Mouse (Mus musculus): Measurements from ENCODE around the gene Cep83. TPM values are rescaled to one million over a fixed set of nuclear protein-coding genes. Genes with fewer than 3 reads are reported as not detected.

Gene Cep83
- polyA plus RNA-seq (2014; fragmentation: Nextera tagmentation; extraction: Ambion mirVana), result 18.4 and 18.8 TPM in 2 replicates

DNA sequence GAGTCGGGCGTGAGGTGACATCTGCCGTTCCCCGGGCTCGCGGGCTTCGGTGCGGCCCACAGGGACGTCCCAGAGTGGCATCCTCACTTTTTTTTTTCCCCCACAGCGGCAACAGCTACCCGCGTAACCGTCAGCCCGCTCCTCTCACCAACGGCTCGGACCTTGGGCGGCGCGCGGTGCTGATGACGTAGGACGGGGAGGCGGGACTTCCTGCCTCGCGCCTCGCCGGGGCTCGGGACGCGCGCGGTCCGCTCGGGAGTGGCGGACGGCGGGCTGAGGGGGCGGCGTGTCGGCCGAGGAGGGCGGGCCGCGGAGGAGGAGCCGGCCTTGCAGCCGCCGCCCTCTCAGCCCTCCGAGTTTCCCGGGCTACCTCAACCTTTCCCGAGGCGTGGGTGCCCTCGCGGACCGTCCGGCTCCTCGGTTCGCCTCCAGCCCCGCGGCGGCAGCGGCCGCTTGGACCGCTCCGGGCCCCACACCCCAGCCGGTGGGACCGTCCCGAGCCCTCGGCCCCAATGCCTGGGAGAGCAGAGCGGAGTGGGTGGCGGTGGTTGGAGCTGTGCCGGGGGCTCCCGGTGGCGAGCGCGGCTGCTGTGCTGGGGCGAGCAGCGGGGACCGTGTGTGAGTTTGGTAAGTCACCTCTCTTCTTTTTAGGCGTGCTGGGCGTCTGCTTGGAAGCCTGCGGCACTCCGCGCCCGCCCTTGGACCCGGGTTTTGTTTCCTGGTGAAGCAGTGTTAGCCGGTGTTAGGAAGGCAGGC is at the start of gene Cep83:
Cep83 (plus strand) TSS at position 235 of the 756 bp plus-strand sequence.
- H3K9me3 ChIP-seq (replicated peaks; ENCODE audit: control insufficient read depth, low read length), result no peaks in the 10 kb centered on the region
- peak; percentile 98 for ATAC-seq
- H3K4me2 ChIP-seq (ENCODE audit: low read length), result peak within 1 kb of the TSS; percentile 84
- H3K27me3 ChIP-seq (replicated peaks; ENCODE audit: control insufficient read depth, insufficient read depth, low read length), result no peaks in the 10 kb centered on the region
- peak within 1 kb of the TSS; percentile 87 for H3K27ac ChIP-seq (ENCODE audit: low read depth, low read length)
- peak within 1 kb of the TSS; percentile 91 for H3K9ac ChIP-seq (ENCODE audit: low read length)
- peak within 1 kb of the TSS; percentile 83 for H3K4me3 ChIP-seq (ENCODE audit: low read depth, low read length)
- DNase-seq (ENCODE audit: low spot score), result peak; percentile 94
- under 1% methylated on average over 74 of the region's 86 CpGs for WGBS
- no peaks in the 10 kb centered on the region for H3K36me3 ChIP-seq (ENCODE audit: control insufficient read depth, insufficient read depth, low read length)
- peaks cover 3% of the 10 kb centered on the region; the same call in 1 of the 2 replicates for H3K4me1 ChIP-seq (ENCODE audit: control insufficient read depth, insufficient read depth, low read length)

GRCm38 (mm10) chr10:94639281-94639680 is 49.2 kb upstream of the Cep83 start:
- no peaks in the 10 kb centered on the region for H3K36me3 ChIP-seq (ENCODE audit: control insufficient read depth, insufficient read depth, low read length)
- H3K4me2 ChIP-seq (ENCODE audit: low read length), result no peak overlapping the region
- no peak for ATAC-seq
- DNase-seq (ENCODE audit: low spot score), result no peak
- no peak overlapping the region for H3K27ac ChIP-seq (ENCODE audit: low read depth, low read length)
- no peaks in the 10 kb centered on the region for H3K9me3 ChIP-seq (replicated peaks; ENCODE audit: control insufficient read depth, low read length)
- no peak overlapping the region for H3K4me3 ChIP-seq (ENCODE audit: low read depth, low read length)
- 81% methylated on average over 5 of the region's 5 CpGs for WGBS
- H3K4me1 ChIP-seq (ENCODE audit: control insufficient read depth, insufficient read depth, low read length), result no peaks in the 10 kb centered on the region
- no peaks in the 10 kb centered on the region for H3K27me3 ChIP-seq (replicated peaks; ENCODE audit: control insufficient read depth, insufficient read depth, low read length)
- no peak overlapping the region for H3K9ac ChIP-seq (ENCODE audit: low read length)

GRCm38 (mm10) chr10:94640067-94640466 is 48.4 kb upstream of the Cep83 start:
- no peak overlapping the region for H3K4me2 ChIP-seq (ENCODE audit: low read length)
- no peaks in the 10 kb centered on the region for H3K4me1 ChIP-seq (ENCODE audit: control insufficient read depth, insufficient read depth, low read length)
- no peaks in the 10 kb centered on the region for H3K36me3 ChIP-seq (ENCODE audit: control insufficient read depth, insufficient read depth, low read length)
- no peak for DNase-seq (ENCODE audit: low spot score)
- H3K27ac ChIP-seq (ENCODE audit: low read depth, low read length), result no peak overlapping the region
- H3K4me3 ChIP-seq (ENCODE audit: low read depth, low read length), result no peak overlapping the region
- WGBS, result 78% methylated on average over 5 of the region's 5 CpGs
- no peaks in the 10 kb centered on the region for H3K9me3 ChIP-seq (replicated peaks; ENCODE audit: control insufficient read depth, low read length)
- no peak overlapping the region for H3K9ac ChIP-seq (ENCODE audit: low read length)
- no peaks in the 10 kb centered on the region for H3K27me3 ChIP-seq (replicated peaks; ENCODE audit: control insufficient read depth, insufficient read depth, low read length)
- no peak for ATAC-seq

DNA sequence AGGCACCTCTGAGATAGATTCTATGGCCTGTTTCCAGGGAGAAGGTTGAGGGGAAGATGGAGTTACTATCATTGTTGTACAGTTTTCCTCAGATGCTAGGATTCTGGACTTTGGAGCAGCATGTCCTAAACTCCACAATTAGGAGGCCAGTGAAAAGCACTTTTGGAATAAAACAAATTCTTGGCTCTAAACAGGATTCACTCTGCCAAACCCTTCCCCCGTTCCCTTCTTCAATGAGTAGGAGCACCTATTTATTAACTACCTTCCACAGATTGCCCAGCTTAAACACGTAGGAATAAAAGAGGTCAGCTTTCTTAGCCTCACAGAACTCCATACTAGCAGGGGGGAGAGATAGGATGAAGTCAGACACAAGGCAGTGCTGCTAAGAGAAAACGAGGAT is 24.4 kb upstream of the Cep83 start:
- H3K4me1 ChIP-seq (ENCODE audit: control insufficient read depth, insufficient read depth, low read length), result no peaks in the 10 kb centered on the region
- H3K27ac ChIP-seq (ENCODE audit: low read depth, low read length), result no peak overlapping the region
- WGBS, result 63% methylated on average over 3 of the region's 3 CpGs
- H3K9me3 ChIP-seq (replicated peaks; ENCODE audit: control insufficient read depth, low read length), result no peaks in the 10 kb centered on the region
- no peak for ATAC-seq
- H3K9ac ChIP-seq (ENCODE audit: low read length), result no peak overlapping the region
- H3K27me3 ChIP-seq (replicated peaks; ENCODE audit: control insufficient read depth, insufficient read depth, low read length), result no peaks in the 10 kb centered on the region
- no peaks in the 10 kb centered on the region for H3K36me3 ChIP-seq (ENCODE audit: control insufficient read depth, insufficient read depth, low read length)
- DNase-seq (ENCODE audit: low spot score), result no peak
- H3K4me2 ChIP-seq (ENCODE audit: low read length), result no peak overlapping the region
- no peak overlapping the region for H3K4me3 ChIP-seq (ENCODE audit: low read depth, low read length)

DNA sequence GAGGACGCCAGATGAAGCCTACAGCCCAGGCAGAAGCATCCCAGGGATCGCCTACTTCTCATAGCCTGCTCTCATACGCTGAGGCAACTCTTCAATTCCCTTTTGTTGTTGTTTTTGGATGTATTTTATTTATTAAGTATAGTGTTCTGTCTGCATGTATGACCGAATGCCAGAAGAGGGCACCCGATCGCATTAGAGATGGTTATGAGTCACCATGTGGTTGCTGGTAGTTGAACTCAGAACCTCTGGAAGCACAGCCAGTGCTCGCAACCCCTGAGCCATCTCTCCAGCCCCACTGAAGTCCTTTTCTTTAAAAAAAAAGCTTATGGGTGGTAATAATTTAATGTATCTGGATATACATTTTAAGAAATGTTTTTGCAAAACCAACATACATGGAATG is 24.0 kb upstream of the Cep83 start:
- WGBS, result 92% methylated on average over 7 of the region's 7 CpGs
- Histone ChIP-seq H3K27ac (ENCODE audit: low read depth, low read length) (no peak overlapping the region), H3K27me3 (replicated peaks; ENCODE audit: control insufficient read depth, insufficient read depth, low read length) (no peaks in the 10 kb centered on the region), H3K9ac (ENCODE audit: low read length) (no peak overlapping the region), H3K36me3 (ENCODE audit: control insufficient read depth, insufficient read depth, low read length) (no peaks in the 10 kb centered on the region), H3K4me2 (ENCODE audit: low read length) (no peak overlapping the region), H3K9me3 (replicated peaks; ENCODE audit: control insufficient read depth, low read length) (no peaks in the 10 kb centered on the region), H3K4me1 (ENCODE audit: control insufficient read depth, insufficient read depth, low read length) (no peaks in the 10 kb centered on the region), H3K4me3 (ENCODE audit: low read depth, low read length) (no peak overlapping the region)
- DNase-seq (ENCODE audit: low spot score) (no peak), ATAC-seq (no peak)

DNA sequence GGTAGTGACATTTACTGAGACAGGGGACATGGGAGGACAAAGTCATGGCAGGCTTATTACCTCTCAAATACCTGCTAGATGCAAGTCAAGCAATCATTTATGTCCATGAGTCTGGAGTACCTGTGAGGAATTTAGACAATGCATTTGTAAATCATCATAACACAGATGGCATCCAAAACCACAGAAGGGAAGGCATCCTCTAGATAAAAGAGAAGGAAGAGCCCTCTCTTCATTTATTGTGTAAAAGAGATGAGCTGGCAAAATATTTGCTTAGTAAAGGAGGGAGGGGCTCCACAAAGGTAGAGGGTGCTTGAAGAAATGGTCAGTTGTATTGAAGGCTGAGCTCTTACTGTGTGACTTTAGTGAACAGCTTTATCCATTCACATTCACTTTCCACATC is 20.3 kb upstream of the Cep83 start:
- Histone ChIP-seq H3K36me3 (ENCODE audit: control insufficient read depth, insufficient read depth, low read length) (no peaks in the 10 kb centered on the region), H3K27ac (ENCODE audit: low read depth, low read length) (no peak overlapping the region), H3K27me3 (replicated peaks; ENCODE audit: control insufficient read depth, insufficient read depth, low read length) (no peaks in the 10 kb centered on the region), H3K9ac (ENCODE audit: low read length) (no peak overlapping the region), H3K4me1 (ENCODE audit: control insufficient read depth, insufficient read depth, low read length) (no peaks in the 10 kb centered on the region), H3K4me3 (ENCODE audit: low read depth, low read length) (no peak overlapping the region), H3K4me2 (ENCODE audit: low read length) (no peak overlapping the region), H3K9me3 (replicated peaks; ENCODE audit: control insufficient read depth, low read length) (no peaks in the 10 kb centered on the region)
- DNase-seq (ENCODE audit: low spot score) (no peak), ATAC-seq (no peak)

- 3% methylated on average over 20 of the region's 20 CpGs for WGBS
- Histone ChIP-seq H3K27me3 (replicated peaks; ENCODE audit: control insufficient read depth, insufficient read depth, low read length) (no peaks in the 10 kb centered on the region), H3K4me1 (ENCODE audit: control insufficient read depth, insufficient read depth, low read length) (peaks cover 3% of the 10 kb centered on the region; the same call in 1 of the 2 replicates), H3K9me3 (replicated peaks; ENCODE audit: control insufficient read depth, low read length) (no peaks in the 10 kb centered on the region), H3K4me2 (ENCODE audit: low read length) (peak overlapping the region; percentile 84), H3K27ac (ENCODE audit: low read depth, low read length) (peak overlapping the region; percentile 87), H3K9ac (ENCODE audit: low read length) (peak overlapping the region; percentile 91), H3K36me3 (ENCODE audit: control insufficient read depth, insufficient read depth, low read length) (no peaks in the 10 kb centered on the region), H3K4me3 (ENCODE audit: low read depth, low read length) (peak overlapping the region; percentile 83)
- DNase-seq (ENCODE audit: low spot score) (peak; percentile 19), ATAC-seq (peak; percentile 71)
Measured at GRCm38 (mm10) chr10:94687801-94688419, 544 bp upstream of the Cep83 start.

GRCm38 (mm10) chr10:94689176-94689510 is 689 bp downstream of the Cep83 start:
- H3K27me3 ChIP-seq (replicated peaks; ENCODE audit: control insufficient read depth, insufficient read depth, low read length), result no peaks in the 10 kb centered on the region
- no peak for DNase-seq (ENCODE audit: low spot score)
- no peaks in the 10 kb centered on the region for H3K9me3 ChIP-seq (replicated peaks; ENCODE audit: control insufficient read depth, low read length)
- no peak for ATAC-seq
- WGBS, result under 1% methylated on average over 7 of the region's 7 CpGs
- no peaks in the 10 kb centered on the region for H3K36me3 ChIP-seq (ENCODE audit: control insufficient read depth, insufficient read depth, low read length)
- peak overlapping the region; percentile 84 for H3K4me2 ChIP-seq (ENCODE audit: low read length)
- peak overlapping the region; percentile 83 for H3K4me3 ChIP-seq (ENCODE audit: low read depth, low read length)
- peak overlapping the region; percentile 87 for H3K27ac ChIP-seq (ENCODE audit: low read depth, low read length)
- peaks cover 3% of the 10 kb centered on the region; the same call in 1 of the 2 replicates for H3K4me1 ChIP-seq (ENCODE audit: control insufficient read depth, insufficient read depth, low read length)
- H3K9ac ChIP-seq (ENCODE audit: low read length), result peak overlapping the region; percentile 91

DNA sequence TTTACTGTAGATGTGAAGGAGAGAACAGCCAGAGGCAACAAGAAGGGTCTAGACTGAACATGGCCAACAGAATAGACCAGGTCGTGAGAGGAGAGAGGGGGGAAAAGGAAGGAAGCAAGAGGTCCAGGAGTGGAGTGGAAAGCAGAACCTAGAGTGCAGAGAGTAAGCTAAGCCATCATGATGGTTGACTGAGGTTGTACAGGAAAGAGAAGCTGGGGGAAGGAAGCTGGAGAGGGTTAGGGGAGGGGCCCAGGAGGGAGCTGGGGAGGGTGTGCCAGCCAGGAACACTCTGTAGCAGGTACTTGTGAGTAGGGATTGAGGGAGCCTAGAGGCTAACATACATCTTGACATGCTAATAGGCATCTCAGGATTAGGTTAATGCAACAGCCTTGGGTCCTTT is 1.9 kb downstream of the Cep83 start:
- H3K4me2 ChIP-seq (ENCODE audit: low read length), result peak overlapping the region; percentile 6; the same call in 1 of the 2 replicates
- no peak overlapping the region for H3K4me3 ChIP-seq (ENCODE audit: low read depth, low read length)

More for the DNA sequence above, 1.9 kb downstream of the Cep83 start:
- Histone ChIP-seq H3K36me3 (ENCODE audit: control insufficient read depth, insufficient read depth, low read length) (no peaks in the 10 kb centered on the region), H3K4me1 (ENCODE audit: control insufficient read depth, insufficient read depth, low read length) (peaks cover 3% of the 10 kb centered on the region; the same call in 1 of the 2 replicates), H3K9ac (ENCODE audit: low read length) (no peak overlapping the region), H3K27me3 (replicated peaks; ENCODE audit: control insufficient read depth, insufficient read depth, low read length) (no peaks in the 10 kb centered on the region), H3K9me3 (replicated peaks; ENCODE audit: control insufficient read depth, low read length) (no peaks in the 10 kb centered on the region), H3K27ac (ENCODE audit: low read depth, low read length) (no peak overlapping the region)
- 68% methylated on average over 1 of the region's 1 CpGs for WGBS
- DNase-seq (ENCODE audit: low spot score) (no peak), ATAC-seq (no peak)
